Mouse (Mus musculus) c-Kit-positive CD71-negative TER-119-negative erythroid progenitor cells, embryonic 14.5 days (primary cell): ENCODE results near the gene Gprin2.

ENCODE experiments used
- DNase-seq: peaks from one replicate; pipeline ENCODE4 v3.0.0-alpha.2; 2013; ENCODE audit warnings: low read depth

The Gprin2 gene

DNA sequence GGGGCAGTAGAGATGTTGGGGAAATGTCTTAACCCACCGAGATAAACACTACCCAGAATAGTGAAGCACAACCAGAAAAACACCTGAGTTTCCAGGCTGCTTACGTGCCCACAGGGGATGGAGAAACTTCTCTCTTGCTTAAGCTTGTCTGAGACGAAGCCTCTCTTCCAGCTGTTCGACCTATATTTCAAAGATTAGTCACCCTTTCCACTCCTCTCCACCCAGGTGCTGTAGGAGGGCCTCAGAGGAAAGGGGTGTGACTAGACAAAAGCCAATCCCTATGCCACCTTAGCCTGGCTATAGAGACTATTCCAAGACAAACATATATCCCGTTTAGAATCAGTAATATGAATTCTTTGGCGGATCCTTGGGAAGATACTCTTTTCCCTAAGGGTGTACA, 6.5 kb upstream of the Gprin2 start:
- DNase-seq, result no peak

DNA sequence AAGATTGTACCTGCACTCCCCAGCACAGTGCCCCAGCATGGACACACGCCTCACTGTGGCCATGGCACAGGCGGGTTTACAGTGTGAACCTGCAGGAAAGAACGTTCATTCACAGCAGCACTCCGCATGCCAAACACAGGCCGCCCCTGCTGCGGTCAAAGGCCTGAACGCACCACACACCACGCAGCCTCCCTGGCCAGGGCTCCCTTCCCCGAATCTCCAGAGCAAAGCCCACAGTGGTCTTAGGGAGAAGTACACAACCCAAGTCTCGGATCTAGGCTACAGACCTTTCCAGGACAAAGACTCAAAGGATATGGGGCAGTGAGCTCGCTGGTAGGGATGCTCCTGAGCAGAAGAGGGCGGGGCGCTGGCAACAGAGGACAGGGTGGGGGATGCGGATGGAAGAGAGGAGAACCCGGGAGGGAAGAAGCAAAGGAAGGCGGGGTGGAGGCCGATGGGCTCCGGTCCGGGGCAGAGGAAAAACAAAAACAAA, 669 bp downstream of the Gprin2 start:
- DNase-seq, result no peak

DNA sequence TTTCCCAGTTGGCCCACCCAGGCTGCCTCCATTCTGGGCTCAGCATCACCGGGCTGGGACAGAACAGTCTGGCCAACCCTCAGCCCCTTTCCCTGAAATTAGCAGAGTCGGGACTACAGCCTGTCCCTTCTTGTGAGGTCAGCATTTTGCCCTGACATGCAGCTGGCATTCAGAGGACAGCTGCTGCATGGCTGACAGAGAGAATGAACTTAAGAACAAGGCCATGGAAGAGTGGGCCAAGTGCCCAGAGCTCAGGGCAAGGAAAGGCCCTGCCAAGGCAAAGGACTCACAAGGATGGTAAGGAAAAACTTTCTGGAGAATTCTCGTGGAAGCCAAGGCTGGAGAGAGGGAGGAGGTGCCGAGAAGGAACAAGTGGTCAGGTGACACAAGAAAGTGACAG, 4.7 kb downstream of the Gprin2 start:
- no peak for DNase-seq

GRCm38 (mm10) chr14:34195466-34195865, 6.0 kb downstream of the Gprin2 start:
- DNase-seq, result no peak

DNA sequence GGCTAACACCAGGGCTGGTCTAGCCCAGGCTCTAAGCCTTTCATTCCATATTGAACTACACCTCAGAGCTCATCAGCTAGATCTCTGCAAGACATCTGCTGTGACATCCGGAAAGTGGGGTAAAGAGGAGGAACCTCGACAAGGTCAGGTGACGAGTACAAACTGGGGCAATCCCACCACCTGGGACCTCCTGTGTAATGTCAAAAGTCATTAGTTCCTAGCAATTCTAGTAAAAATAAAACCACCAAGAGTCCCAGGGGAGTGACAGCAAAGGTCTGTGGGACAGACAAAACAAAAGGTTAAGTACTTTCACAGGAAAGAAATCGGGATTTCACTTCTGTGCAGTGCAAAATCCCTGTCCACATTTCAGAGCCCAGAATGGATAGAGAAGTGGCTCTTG, 7.6 kb downstream of the Gprin2 start:
- DNase-seq, result no peak

GRCm38 (mm10) chr14:34190361-34190760, 11.1 kb downstream of the Gprin2 start:
- DNase-seq, result no peak

DNA sequence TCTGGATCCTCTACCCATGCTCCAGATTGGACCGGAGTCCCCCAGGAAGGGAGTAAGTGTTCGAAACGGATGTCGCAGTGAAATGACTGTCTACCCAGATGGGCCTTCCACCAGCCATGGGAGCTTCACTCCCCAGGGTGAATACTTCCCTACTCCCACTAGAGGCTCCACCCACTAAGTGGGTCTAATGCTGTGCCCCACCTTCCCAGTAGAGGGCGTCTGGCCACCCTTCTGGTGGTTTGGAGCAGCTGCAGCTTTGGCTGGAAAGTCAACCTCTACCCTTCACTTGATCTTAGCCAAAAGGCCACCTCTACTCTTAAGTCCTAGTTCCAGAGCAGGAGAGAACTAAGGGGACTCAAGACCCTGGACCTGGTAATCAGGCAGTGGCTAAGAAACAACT, 12.8 kb downstream of the Gprin2 start:
- peak; percentile 53 for DNase-seq

DNA sequence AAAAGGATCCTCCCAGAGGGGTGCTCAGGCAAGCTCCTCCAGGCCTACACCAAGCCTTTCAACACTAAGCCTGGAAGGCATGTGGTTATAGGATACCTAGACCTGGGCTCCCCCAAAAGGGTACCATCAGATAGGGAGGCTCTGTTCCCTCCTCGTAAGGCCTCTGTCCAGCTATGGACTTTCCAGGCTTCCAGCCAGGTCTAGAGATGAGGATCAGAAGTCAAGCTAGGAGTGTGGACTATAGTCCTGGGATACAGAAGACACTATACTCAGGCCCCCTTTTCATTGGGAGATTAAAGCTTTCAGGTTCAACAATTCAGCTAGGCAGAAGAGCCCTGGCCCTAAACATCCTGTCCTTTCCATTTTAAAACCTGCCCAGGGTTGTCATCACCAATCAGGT, 18.4 kb downstream of the Gprin2 start:
- DNase-seq, result no peak

DNA sequence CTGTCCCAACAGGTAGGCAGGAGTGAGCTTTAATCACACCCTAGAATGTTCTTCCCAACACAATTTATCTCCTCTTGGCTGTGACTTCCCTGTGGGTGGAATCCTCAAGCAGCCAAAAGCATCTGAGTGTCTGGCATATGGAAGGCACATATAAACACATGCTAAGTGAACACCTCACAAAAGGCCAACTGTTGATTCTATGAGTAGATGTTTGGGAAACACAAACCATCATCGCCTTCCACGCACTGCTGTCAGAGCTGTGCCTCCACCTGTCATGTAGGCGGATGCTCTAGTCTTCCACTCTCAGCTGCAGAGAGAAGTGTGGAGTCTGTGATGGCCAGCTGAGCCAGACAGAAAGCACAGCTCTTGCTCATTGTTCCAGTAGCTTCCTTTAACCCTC, 22.1 kb downstream of the Gprin2 start:
- no peak for DNase-seq

- DNase-seq, result no peak
These were observed 30.3 kb downstream of the Gprin2 start for GRCm38 (mm10) chr14:34171107-34171506.

- no peak for DNase-seq
These were observed 45.7 kb downstream of the Gprin2 start for GRCm38 (mm10) chr14:34155752-34156151.

- peak; percentile 44 for DNase-seq
These were observed 46.7 kb downstream of the Gprin2 start for GRCm38 (mm10) chr14:34154601-34155337.

- DNase-seq, result peak; percentile 39
These were observed 49.1 kb downstream of the Gprin2 start, which contains the start of gene Npy4r for GRCm38 (mm10) chr14:34152342-34152741. Gene Npy4r (minus strand): TSS chr14:34152489.

DNA sequence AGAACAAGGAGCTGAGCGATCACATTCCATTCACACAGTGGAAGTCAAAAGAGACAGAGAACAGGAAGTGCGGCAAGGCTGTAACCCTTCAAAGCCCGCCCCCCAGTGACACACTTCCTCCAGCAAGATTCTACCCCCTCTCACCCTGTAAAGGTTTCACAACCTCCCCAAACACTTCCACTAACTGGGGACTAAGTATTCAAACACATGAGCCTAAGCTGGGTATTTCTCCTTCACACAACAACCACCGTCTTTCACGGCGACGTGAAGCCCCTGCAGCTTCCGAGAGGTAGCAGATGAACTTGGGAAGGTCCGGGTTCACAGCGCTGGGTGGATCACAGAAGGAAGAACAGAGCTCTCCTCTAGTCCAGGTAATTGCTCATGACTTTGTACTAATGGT, 58.5 kb downstream of the Gprin2 start:
- no peak for DNase-seq

DNA sequence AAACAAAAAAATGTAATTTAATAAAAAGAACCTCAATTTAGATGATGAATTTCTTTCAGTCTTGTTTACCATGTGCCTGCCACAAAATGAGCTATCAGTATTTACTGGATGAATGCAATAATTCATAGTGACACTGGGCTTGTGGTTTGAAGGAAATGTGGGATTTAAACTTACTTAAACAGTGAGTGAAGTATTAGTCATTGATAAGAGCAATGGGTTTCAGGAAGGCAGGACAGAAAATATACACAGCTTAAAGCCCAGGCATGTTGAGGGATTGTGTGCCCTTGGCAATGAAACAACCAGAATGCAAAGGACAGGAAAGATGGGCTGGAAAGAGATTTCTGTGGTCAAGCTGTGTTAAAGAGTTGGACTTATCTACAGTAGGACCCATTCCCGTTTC, 59.1 kb downstream of the Gprin2 start:
- no peak for DNase-seq

DNA sequence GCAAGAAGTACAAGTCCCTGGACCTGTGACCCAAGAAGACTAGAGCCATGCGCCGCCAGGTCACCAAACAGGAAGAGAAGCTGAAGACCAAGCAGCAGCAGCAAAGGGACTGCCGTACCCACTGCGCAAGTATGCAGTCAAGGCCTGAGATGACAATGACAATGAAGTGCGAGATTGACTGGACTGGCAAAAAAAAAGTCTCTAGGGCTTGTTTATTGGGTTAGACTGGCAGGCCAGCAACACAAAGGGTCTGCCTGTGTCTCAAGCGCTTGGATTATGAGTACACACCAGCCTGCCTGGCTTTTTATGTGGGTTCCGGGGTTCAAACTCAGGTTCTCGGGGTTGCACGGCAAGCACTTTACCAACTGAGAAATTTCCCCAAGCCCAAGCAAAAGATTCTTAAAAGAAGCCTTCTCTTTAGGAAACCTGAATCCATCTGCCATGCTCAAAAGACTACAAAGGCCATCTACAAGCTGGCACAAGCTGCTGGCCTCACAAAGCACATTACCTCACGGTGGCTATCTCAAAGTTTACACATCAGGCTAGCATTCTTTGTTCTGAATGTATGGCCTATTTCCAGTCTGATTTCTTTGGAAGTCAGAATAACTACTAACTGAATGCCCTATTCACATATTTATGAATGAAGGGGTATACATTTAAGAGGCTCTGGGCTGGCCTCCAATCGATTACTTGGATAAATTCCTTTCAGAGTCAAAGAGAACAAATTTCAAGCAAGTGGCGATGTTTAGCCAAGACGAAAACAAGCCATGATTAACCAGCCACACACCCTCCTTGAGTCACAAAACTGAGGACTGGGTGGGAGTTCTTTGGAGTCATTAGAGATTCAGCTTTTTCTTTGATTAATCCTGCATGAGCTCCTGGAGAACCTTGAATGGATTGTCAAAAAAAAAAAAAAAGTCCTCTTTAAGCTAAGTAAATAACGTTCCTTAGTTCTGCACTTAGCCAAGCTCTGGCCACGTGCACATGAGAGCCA, 61.5 kb downstream of the Gprin2 start:
- no peak for DNase-seq
